Mouse (Mus musculus): ENCODE results near the gene Plekhh1.
"Not testable (repeated sequence)": the region's sequence is repeated elsewhere in the genome, so short reads cannot be mapped to it uniquely, and the experiment has no call there.

GRCm38 (mm10) chr12:79027526-79027925, 1.4 kb upstream of the Plekhh1 start:
- not testable (repeated sequence) for TF ChIP-seq POLR2A (IDR thresholded peaks at IDR 0.05; ENCODE audit: control insufficient read depth, low read depth, low read length); CTCF (IDR thresholded peaks at IDR 0.05; ENCODE audit: control insufficient read depth, insufficient read depth, insufficient replicate concordance, low read depth, low read length)
